Mouse (Mus musculus): ENCODE measurements at regions not wholly inside any gene's neighbourhood (a gene's known extent, or its start where the extent isn't known, plus 50 kb on each side); places are given as distances from the start of the nearest gene placed in this dataset.

DNA sequence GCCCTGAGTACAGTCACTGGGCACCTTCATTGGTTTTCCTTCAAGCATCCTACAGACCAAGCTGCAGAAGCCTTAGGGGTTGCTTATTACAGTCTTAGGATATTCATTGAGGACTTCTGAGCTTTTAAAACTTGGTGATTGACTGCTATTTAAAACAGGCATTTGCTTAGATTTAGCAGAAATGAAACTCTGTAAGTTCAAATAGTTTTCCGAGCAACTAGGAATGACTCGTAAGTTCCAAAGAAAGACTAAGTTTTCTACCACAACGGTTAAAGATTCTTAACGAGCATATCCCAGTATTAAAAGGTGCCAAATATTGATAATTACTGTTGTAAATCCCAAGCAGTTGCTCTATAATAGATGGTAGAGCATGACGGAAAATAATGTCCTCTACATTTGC, 71.3 kb upstream of the Ankrd50 start:
- no peak overlapping the region for H3K4me3 ChIP-seq (ENCODE audit: low read depth, low read length)
- no peak overlapping the region for H3K27ac ChIP-seq (ENCODE audit: low read depth)
- ATAC-seq (ENCODE audit: insufficient read depth, low read depth) = no peak
- H3K9me3 ChIP-seq (replicated peaks; ENCODE audit: control insufficient read depth, low read length) = no peaks in the 10 kb centered on the region
- no peak overlapping the region for H3K9ac ChIP-seq (replicated peaks; ENCODE audit: low read depth, low read length)
- no peaks in the 10 kb centered on the region for H3K27me3 ChIP-seq (ENCODE audit: control insufficient read depth, insufficient read depth, low read length)
- H3K4me1 ChIP-seq (ENCODE audit: control insufficient read depth, insufficient read depth) = no peaks in the 10 kb centered on the region
- no peak overlapping the region for H3K4me2 ChIP-seq (ENCODE audit: low read depth, low read length)
- TF ChIP-seq CTCF (IDR thresholded peaks at IDR 0.05; ENCODE audit: low read depth) (no peak), EP300 (IDR thresholded peaks at IDR 0.05; ENCODE audit: low read depth) (no peak)
- WGBS = 88% methylated on average over 5 of the region's 5 CpGs
- no peak for DNase-seq (ENCODE audit: low spot score)
- no peaks in the 10 kb centered on the region for H3K36me3 ChIP-seq (replicated peaks; ENCODE audit: control insufficient read depth, insufficient read depth, low read length)

DNA sequence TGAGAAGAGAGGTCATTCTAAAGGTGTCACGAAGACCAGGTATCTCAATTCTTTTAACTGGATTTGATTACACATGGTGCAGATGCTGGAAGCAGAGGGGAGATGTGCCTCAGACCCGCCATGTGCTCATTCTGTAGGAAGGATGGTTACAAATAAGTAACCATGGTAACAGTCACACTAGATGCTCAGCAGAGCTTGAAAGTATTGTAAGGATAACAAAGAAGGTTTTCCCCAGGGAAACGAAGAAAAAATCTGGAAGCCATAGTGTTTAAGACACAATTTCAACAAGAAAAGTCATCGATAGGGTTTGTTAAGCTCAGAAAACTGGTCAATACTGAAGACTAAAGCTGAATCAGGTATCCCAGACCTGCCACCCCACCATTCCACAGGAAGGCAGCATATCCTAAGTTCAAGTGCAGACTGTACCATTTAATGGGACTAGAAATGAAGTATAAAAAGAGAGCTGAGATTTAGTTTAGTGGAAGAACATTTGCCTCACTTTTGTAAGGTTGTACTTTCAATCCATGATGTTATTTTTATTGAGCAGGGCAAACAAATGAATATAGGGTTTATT, 68.9 kb upstream of the Ankrd50 start:
- 78% methylated on average over 4 of the region's 4 CpGs for WGBS
- Histone ChIP-seq H3K4me2 (ENCODE audit: low read depth, low read length) (no peak overlapping the region), H3K27ac (ENCODE audit: low read depth) (no peak overlapping the region), H3K9me3 (replicated peaks; ENCODE audit: control insufficient read depth, low read length) (no peaks in the 10 kb centered on the region), H3K27me3 (ENCODE audit: control insufficient read depth, insufficient read depth, low read length) (no peaks in the 10 kb centered on the region), H3K4me3 (ENCODE audit: low read depth, low read length) (no peak overlapping the region), H3K36me3 (replicated peaks; ENCODE audit: control insufficient read depth, insufficient read depth, low read length) (no peaks in the 10 kb centered on the region), H3K9ac (replicated peaks; ENCODE audit: low read depth, low read length) (no peak overlapping the region), H3K4me1 (ENCODE audit: control insufficient read depth, insufficient read depth) (no peaks in the 10 kb centered on the region)
- no peak for DNase-seq (ENCODE audit: low spot score)
- TF ChIP-seq EP300 (IDR thresholded peaks at IDR 0.05; ENCODE audit: low read depth) (no peak), CTCF (IDR thresholded peaks at IDR 0.05; ENCODE audit: low read depth) (no peak)
- no peak for ATAC-seq (ENCODE audit: insufficient read depth, low read depth)

DNA sequence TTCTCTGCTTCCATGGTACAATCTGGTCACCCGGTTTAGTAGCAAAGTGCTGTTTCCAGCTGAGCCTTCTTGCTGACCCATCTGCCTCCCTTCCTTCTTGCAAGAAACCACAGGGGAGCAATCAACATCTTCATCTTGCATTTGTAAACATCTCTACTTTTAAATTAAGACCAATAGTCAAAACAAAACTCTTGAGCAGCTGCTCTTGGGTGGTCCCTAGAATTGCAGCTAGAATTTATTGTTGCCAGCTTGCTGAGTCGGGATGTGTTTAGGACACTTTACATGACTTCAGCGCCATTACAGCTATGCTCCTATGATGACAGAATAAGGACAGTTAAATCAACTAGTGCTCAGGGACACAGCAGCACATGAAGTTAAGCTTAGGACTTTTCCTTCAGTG, 62.4 kb upstream of the Ankrd50 start:
- no peak overlapping the region for H3K4me3 ChIP-seq (ENCODE audit: low read depth, low read length)
- no peak overlapping the region for H3K27ac ChIP-seq (ENCODE audit: low read depth)
- no peak overlapping the region for H3K4me2 ChIP-seq (ENCODE audit: low read depth, low read length)
- H3K9ac ChIP-seq (replicated peaks; ENCODE audit: low read depth, low read length) = no peak overlapping the region
- H3K4me1 ChIP-seq (ENCODE audit: control insufficient read depth, insufficient read depth) = no peaks in the 10 kb centered on the region
- 69% methylated on average over 3 of the region's 3 CpGs for WGBS
- ATAC-seq (ENCODE audit: insufficient read depth, low read depth) (no peak), DNase-seq (ENCODE audit: low spot score) (no peak)
- H3K27me3 ChIP-seq (ENCODE audit: control insufficient read depth, insufficient read depth, low read length) = no peaks in the 10 kb centered on the region
- no peak for TF ChIP-seq CTCF (IDR thresholded peaks at IDR 0.05; ENCODE audit: low read depth)
- TF ChIP-seq EP300 (IDR thresholded peaks at IDR 0.05; ENCODE audit: low read depth) = no peak
- no peaks in the 10 kb centered on the region for H3K36me3 ChIP-seq (replicated peaks; ENCODE audit: control insufficient read depth, insufficient read depth, low read length)
- no peaks in the 10 kb centered on the region for H3K9me3 ChIP-seq (replicated peaks; ENCODE audit: control insufficient read depth, low read length)

DNA sequence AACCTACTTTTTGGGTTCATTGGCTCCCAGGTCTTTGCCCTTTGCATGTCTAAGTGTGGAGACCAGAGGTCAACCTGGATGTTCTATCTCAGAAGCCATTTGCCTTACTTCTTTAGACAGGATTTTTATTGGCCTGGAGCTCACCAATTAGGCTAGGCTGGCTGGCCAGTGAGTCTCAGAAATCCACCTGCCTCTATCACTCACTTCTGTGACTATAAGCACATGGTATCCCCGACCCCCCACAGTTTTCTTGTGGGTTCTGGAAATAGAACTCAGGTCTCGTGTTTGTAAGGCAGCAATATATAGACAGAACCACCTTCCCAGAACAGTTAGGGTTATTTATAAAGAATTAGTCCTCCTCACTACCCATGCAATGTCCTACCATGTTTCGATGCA, 60.9 kb upstream of the Ankrd50 start:
- no peaks in the 10 kb centered on the region for H3K27me3 ChIP-seq (ENCODE audit: control insufficient read depth, insufficient read depth, low read length)
- H3K4me1 ChIP-seq (ENCODE audit: control insufficient read depth, insufficient read depth) = no peaks in the 10 kb centered on the region
- no peak overlapping the region for H3K4me3 ChIP-seq (ENCODE audit: low read depth, low read length)
- no peaks in the 10 kb centered on the region for H3K9me3 ChIP-seq (replicated peaks; ENCODE audit: control insufficient read depth, low read length)
- no peak overlapping the region for H3K27ac ChIP-seq (ENCODE audit: low read depth)
- DNase-seq (ENCODE audit: low spot score) (no peak), ATAC-seq (ENCODE audit: insufficient read depth, low read depth) (no peak)
- no peak for TF ChIP-seq CTCF (IDR thresholded peaks at IDR 0.05; ENCODE audit: low read depth)
- no peak overlapping the region for H3K4me2 ChIP-seq (ENCODE audit: low read depth, low read length)
- no peaks in the 10 kb centered on the region for H3K36me3 ChIP-seq (replicated peaks; ENCODE audit: control insufficient read depth, insufficient read depth, low read length)
- 71% methylated on average over 3 of the region's 3 CpGs for whole genome bisulfite sequencing
- no peak overlapping the region for H3K9ac ChIP-seq (replicated peaks; ENCODE audit: low read depth, low read length)

DNA sequence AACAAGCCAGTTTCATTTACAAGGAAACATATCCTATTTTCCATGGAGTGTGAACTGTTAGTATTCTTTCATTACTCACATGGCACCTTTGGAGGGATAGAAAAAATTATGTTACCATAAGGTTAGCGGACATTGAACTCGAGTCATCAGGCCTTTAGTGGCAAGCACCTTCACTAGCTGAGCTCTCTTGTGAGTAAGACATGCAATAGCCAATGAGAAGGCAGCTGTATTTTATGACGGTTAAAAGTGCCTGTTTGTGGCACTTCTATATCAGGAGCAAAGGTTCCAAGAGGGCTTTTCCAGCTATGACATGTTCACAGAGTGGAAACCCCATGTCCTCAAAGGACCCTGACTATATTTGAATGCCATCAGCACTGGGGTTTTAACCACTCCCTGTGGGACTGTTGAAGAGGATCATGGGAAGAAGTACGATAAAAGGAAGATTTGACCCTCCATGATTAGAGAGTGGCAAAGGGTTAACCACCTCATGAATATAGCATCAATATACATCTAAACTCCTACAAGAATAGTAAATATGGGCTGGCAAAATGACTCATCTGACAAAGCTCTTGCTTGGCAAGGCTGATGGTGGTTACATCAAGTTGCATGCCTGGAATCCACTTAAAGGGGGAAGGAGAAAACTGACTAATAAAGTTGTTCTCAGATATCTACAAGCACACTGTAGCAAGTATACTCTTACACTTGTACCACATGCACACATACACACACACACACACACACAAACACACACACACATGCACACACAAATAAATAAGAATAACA, 60.3 kb upstream of the Ankrd50 start:
- no peaks in the 10 kb centered on the region for H3K4me1 ChIP-seq (ENCODE audit: control insufficient read depth, insufficient read depth)
- DNase-seq (ENCODE audit: low spot score) (no peak), ATAC-seq (ENCODE audit: insufficient read depth, low read depth) (no peak)
- WGBS = 76% methylated on average over 4 of the region's 4 CpGs
- no peaks in the 10 kb centered on the region for H3K9me3 ChIP-seq (replicated peaks; ENCODE audit: control insufficient read depth, low read length)
- no peak for TF ChIP-seq EP300 (IDR thresholded peaks at IDR 0.05; ENCODE audit: low read depth)
- TF ChIP-seq CTCF (IDR thresholded peaks at IDR 0.05; ENCODE audit: low read depth) = no peak
- no peak overlapping the region for H3K4me2 ChIP-seq (ENCODE audit: low read depth, low read length)
- no peaks in the 10 kb centered on the region for H3K27me3 ChIP-seq (ENCODE audit: control insufficient read depth, insufficient read depth, low read length)
- no peak overlapping the region for H3K27ac ChIP-seq (ENCODE audit: low read depth)
- H3K36me3 ChIP-seq (replicated peaks; ENCODE audit: control insufficient read depth, insufficient read depth, low read length) = no peaks in the 10 kb centered on the region
- H3K9ac ChIP-seq (replicated peaks; ENCODE audit: low read depth, low read length) = no peak overlapping the region
- no peak overlapping the region for H3K4me3 ChIP-seq (ENCODE audit: low read depth, low read length)

DNA sequence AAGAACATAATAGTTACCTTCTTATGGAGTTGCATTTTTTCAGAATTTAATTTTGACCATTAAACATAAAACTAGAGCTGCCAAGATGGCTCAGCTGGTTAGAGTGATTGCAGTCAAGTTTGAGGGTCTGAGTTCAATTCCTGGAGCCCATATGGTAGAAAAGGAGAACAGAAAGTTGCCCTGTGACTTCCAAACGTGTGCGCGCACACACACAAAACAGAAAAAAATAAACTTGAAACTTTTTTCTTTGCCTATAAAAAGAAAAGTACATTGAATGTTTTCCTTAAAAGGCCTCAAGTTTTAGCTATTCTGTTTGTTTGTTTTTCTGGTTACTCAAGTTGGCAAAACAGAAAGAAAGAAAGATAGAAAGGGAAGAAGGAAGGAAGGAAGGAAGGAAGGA, 59.2 kb upstream of the Ankrd50 start:
- H3K27me3 ChIP-seq (ENCODE audit: control insufficient read depth, insufficient read depth, low read length) = no peaks in the 10 kb centered on the region
- no peak overlapping the region for H3K9ac ChIP-seq (replicated peaks; ENCODE audit: low read depth, low read length)
- H3K4me1 ChIP-seq (ENCODE audit: control insufficient read depth, insufficient read depth) = no peaks in the 10 kb centered on the region
- no peak for TF ChIP-seq EP300 (IDR thresholded peaks at IDR 0.05; ENCODE audit: low read depth)
- TF ChIP-seq CTCF (IDR thresholded peaks at IDR 0.05; ENCODE audit: low read depth) = no peak
- no peaks in the 10 kb centered on the region for H3K36me3 ChIP-seq (replicated peaks; ENCODE audit: control insufficient read depth, insufficient read depth, low read length)
- no peak for ATAC-seq (ENCODE audit: insufficient read depth, low read depth)
- H3K4me2 ChIP-seq (ENCODE audit: low read depth, low read length) = no peak overlapping the region
- DNase-seq (ENCODE audit: low spot score) = no peak
- 90% methylated on average over 3 of the region's 3 CpGs for WGBS
- H3K9me3 ChIP-seq (replicated peaks; ENCODE audit: control insufficient read depth, low read length) = no peaks in the 10 kb centered on the region
- H3K27ac ChIP-seq (ENCODE audit: low read depth) = no peak overlapping the region
- H3K4me3 ChIP-seq (ENCODE audit: low read depth, low read length) = no peak overlapping the region
